Mouse (Mus musculus) midbrain, embryonic 10.5 days (tissue): ENCODE results near the gene Dpy19l1. TPM values are rescaled to one million over a fixed set of nuclear protein-coding genes. Genes with fewer than 3 reads are reported as not detected.

Source experiments
- DNase-seq: peaks from one replicate; pipeline ENCODE4 v3.0.0-alpha.2; 2017; ENCODE audit warnings: low spot score
- H3K27ac ChIP-seq: fragments of 300-500 bp; sonication (generic); replicated peaks from 2 replicates; pipeline ENCODE4 v1.5.1; 2016; ENCODE audit warnings: mild to moderate bottlenecking
- H3K27me3 ChIP-seq: fragments of 300-500 bp; sonication (generic); 2 replicates; pipeline ENCODE4 v1.6.1; 2016; ENCODE audit warnings: low read depth, mild to moderate bottlenecking; ENCODE audit not compliant: poor library complexity, severe bottlenecking
- H3K36me3 ChIP-seq: fragments of 300-500 bp; sonication (generic); 2 replicates; pipeline ENCODE4 v1.6.1; 2016; ENCODE audit warnings: mild to moderate bottlenecking, moderate library complexity
- H3K4me1 ChIP-seq: fragments of 300-500 bp; sonication (generic); 2 replicates; pipeline ENCODE4 v1.6.1; 2016
- H3K4me3 ChIP-seq: fragments of 300-500 bp; sonication (generic); 2 replicates; pipeline ENCODE4 v1.5.1; 2016; ENCODE audit warnings: mild to moderate bottlenecking, moderate library complexity
- H3K9me3 ChIP-seq: fragments of 300-500 bp; sonication (generic); replicated peaks from 2 replicates; pipeline ENCODE4 v1.6.1; 2016; ENCODE audit warnings: mild to moderate bottlenecking
- WGBS: fragments of 180-500 bp; shearing (Covaris S2); methylation state at CpG from one replicate; pipeline ENCODE4 v1.1.7; 2016; 5-methylcytosine and 5-hydroxymethylcytosine counted together
- polyA plus RNA-seq: library from polyadenylated mRNA; unstranded; fragments of >200 nt; fragmentation: Nextera tagmentation; extraction: Ambion mirVana; gene quantifications from 2 replicates; pipeline ENCODE4 v1.2.1, GENCODE M21; 2016

The Dpy19l1 gene
- polyA plus RNA-seq: 7.6 and 9.6 TPM in 2 replicates

GRCm38 (mm10) chr9:24503067-24503857 lies at the start of gene Dpy19l1:
Gene Dpy19l1 (minus strand): TSS chr9:24503140.
- peak; percentile 91 for DNase-seq
- Histone ChIP-seq H3K27me3 (no peaks in the 10 kb centered on the region), H3K4me1 (peaks cover 23% of the 10 kb centered on the region), H3K4me3 (peak within 1 kb of the TSS; percentile 73), H3K27ac (peak within 1 kb of the TSS; percentile 94), H3K36me3 (no peaks in the 10 kb centered on the region), H3K9me3 (no peaks in the 10 kb centered on the region)
- WGBS: under 1% methylated on average over 95 of the region's 99 CpGs

- Histone ChIP-seq H3K4me3 (no peak overlapping the region), H3K27ac (no peak overlapping the region), H3K9me3 (no peaks in the 10 kb centered on the region), H3K36me3 (no peaks in the 10 kb centered on the region), H3K27me3 (no peaks in the 10 kb centered on the region), H3K4me1 (no peaks in the 10 kb centered on the region)
- no peak for DNase-seq
- WGBS: 49% methylated on average over 2 of the region's 2 CpGs
These were observed 35.2 kb upstream of the Dpy19l1 start for GRCm38 (mm10) chr9:24538159-24538558.

- WGBS: 60% methylated on average over 10 of the region's 10 CpGs
These were observed 13.7 kb upstream of the Dpy19l1 start for GRCm38 (mm10) chr9:24516575-24517139.

GRCm38 (mm10) chr9:24514078-24514469 lies 11.1 kb upstream of the Dpy19l1 start:
- no peak overlapping the region for H3K4me3 ChIP-seq
- 79% methylated on average over 5 of the region's 5 CpGs for WGBS
- no peak for DNase-seq
- H3K36me3 ChIP-seq: no peaks in the 10 kb centered on the region
- H3K27me3 ChIP-seq: no peaks in the 10 kb centered on the region
- no peaks in the 10 kb centered on the region for H3K9me3 ChIP-seq
- H3K27ac ChIP-seq: no peak overlapping the region
- no peaks in the 10 kb centered on the region for H3K4me1 ChIP-seq

More at GRCm38 (mm10) chr9:24516575-24517139, 13.7 kb upstream of the Dpy19l1 start:
- Histone ChIP-seq H3K4me1 (no peaks in the 10 kb centered on the region), H3K27me3 (no peaks in the 10 kb centered on the region), H3K27ac (no peak overlapping the region), H3K4me3 (no peak overlapping the region), H3K9me3 (no peaks in the 10 kb centered on the region), H3K36me3 (no peaks in the 10 kb centered on the region)
- DNase-seq: peak; percentile 49

GRCm38 (mm10) chr9:24513290-24514077 lies 10.5 kb upstream of the Dpy19l1 start:
- Histone ChIP-seq H3K9me3 (no peaks in the 10 kb centered on the region), H3K27ac (no peak overlapping the region), H3K27me3 (no peaks in the 10 kb centered on the region), H3K36me3 (no peaks in the 10 kb centered on the region), H3K4me3 (no peak overlapping the region), H3K4me1 (no peaks in the 10 kb centered on the region)
- no peak for DNase-seq
- 82% methylated on average over 9 of the region's 9 CpGs for WGBS

GRCm38 (mm10) chr9:24512121-24512539 lies 9.2 kb upstream of the Dpy19l1 start:
- Histone ChIP-seq H3K4me1 (no peaks in the 10 kb centered on the region), H3K36me3 (no peaks in the 10 kb centered on the region), H3K9me3 (no peaks in the 10 kb centered on the region), H3K27me3 (no peaks in the 10 kb centered on the region), H3K27ac (no peak overlapping the region), H3K4me3 (no peak overlapping the region)
- no peak for DNase-seq
- 93% methylated on average over 5 of the region's 5 CpGs for whole genome bisulfite sequencing

GRCm38 (mm10) chr9:24511371-24512120 lies 8.6 kb upstream of the Dpy19l1 start:
- Histone ChIP-seq H3K4me3 (no peak overlapping the region), H3K4me1 (no peaks in the 10 kb centered on the region), H3K27me3 (no peaks in the 10 kb centered on the region), H3K9me3 (no peaks in the 10 kb centered on the region), H3K27ac (no peak overlapping the region), H3K36me3 (no peaks in the 10 kb centered on the region)
- 90% methylated on average over 4 of the region's 4 CpGs for WGBS
- no peak for DNase-seq

- Histone ChIP-seq H3K27me3 (no peaks in the 10 kb centered on the region), H3K9me3 (no peaks in the 10 kb centered on the region), H3K27ac (no peak overlapping the region), H3K36me3 (no peaks in the 10 kb centered on the region), H3K4me3 (no peak overlapping the region), H3K4me1 (peaks cover 2% of the 10 kb centered on the region; the same call in 1 of the 2 replicates)
- 89% methylated on average over 4 of the region's 4 CpGs for WGBS
- DNase-seq: no peak
These were observed 5.9 kb upstream of the Dpy19l1 start for GRCm38 (mm10) chr9:24508880-24509279.

GRCm38 (mm10) chr9:24506510-24506909 lies 3.6 kb upstream of the Dpy19l1 start:
- Histone ChIP-seq H3K27ac (no peak overlapping the region), H3K36me3 (no peaks in the 10 kb centered on the region), H3K9me3 (no peaks in the 10 kb centered on the region), H3K27me3 (no peaks in the 10 kb centered on the region), H3K4me3 (no peak overlapping the region), H3K4me1 (peaks cover 12% of the 10 kb centered on the region)
- DNase-seq: no peak

- no peak overlapping the region for H3K4me3 ChIP-seq
- no peak for DNase-seq
- peaks cover 23% of the 10 kb centered on the region for H3K4me1 ChIP-seq
- H3K27me3 ChIP-seq: no peaks in the 10 kb centered on the region
- 73% methylated on average over 5 of the region's 5 CpGs for WGBS
- H3K36me3 ChIP-seq: no peaks in the 10 kb centered on the region
- H3K27ac ChIP-seq: no peak overlapping the region
- H3K9me3 ChIP-seq: no peaks in the 10 kb centered on the region
These were observed 2.2 kb upstream of the Dpy19l1 start for GRCm38 (mm10) chr9:24505017-24505763.

GRCm38 (mm10) chr9:24504381-24504780 lies 1.4 kb upstream of the Dpy19l1 start:
- H3K4me3 ChIP-seq: no peak overlapping the region
- DNase-seq: no peak
- H3K27ac ChIP-seq: no peak overlapping the region
- H3K4me1 ChIP-seq: peaks cover 23% of the 10 kb centered on the region
- H3K27me3 ChIP-seq: no peaks in the 10 kb centered on the region
- H3K36me3 ChIP-seq: no peaks in the 10 kb centered on the region
- H3K9me3 ChIP-seq: no peaks in the 10 kb centered on the region
- 82% methylated on average over 2 of the region's 2 CpGs for WGBS

- WGBS: 33% methylated on average over 5 of the region's 5 CpGs
- Histone ChIP-seq H3K9me3 (no peaks in the 10 kb centered on the region), H3K27ac (peak overlapping the region; percentile 94; the same call in 1 of the 2 replicates), H3K36me3 (no peaks in the 10 kb centered on the region), H3K27me3 (no peaks in the 10 kb centered on the region), H3K4me3 (peak overlapping the region; percentile 73), H3K4me1 (peaks cover 23% of the 10 kb centered on the region)
- no peak for DNase-seq
These were observed 899 bp upstream of the Dpy19l1 start for GRCm38 (mm10) chr9:24503858-24504219.
